In the genomic region with DNA sequence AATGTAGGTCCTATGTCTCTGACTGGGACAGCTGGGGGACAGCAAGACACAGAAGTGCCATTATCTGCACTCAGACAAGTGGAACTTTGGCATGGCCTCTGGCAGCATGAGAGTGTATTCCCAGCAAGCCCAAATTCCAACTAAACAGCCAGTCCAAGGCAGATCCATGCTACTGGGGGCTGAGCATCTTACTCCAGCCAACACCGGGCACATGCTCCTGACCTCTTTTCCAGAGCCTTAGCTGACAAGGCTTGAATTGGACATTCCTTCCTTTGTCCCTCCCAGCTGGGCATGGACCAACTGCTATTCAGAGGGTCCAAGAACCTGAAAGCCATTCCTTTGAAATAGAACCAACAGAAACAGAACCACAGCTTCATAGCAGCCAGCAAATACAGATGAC, we compare ENCODE assay signal across 23 mouse cellular contexts. TPM values are rescaled to one million over a fixed set of nuclear protein-coding genes. Genes with fewer than 3 reads are reported as not detected.
DNase-seq lines count a peak whose midpoint lies in the region; ATAC-seq and TF ChIP-seq lines count a peak whose summit lies in the region.
"Had no signal": no experiment of that assay in that cellular context is flagged by ENCODE, and none has a peak within 500 bp of the region (broad histone marks: within the 10 kb centered on the region; RNA-seq: fewer than 3 reads in every experiment).

No protein-coding gene starts in this region.

- peak overlapping the region; percentile 56; the same call in 1 of the 2 replicates for H3K27ac ChIP-seq in hindbrain, postnatal 0 days
- H3K27ac ChIP-seq in hindbrain, embryonic 14.5 days = no peak overlapping the region
- no peak overlapping the region for H3K27ac ChIP-seq in midbrain, embryonic 16.5 days (ENCODE audit: low read length)
- H3K27ac ChIP-seq in midbrain, embryonic 11.5 days (ENCODE audit: low read depth, low read length) = no peak overlapping the region
- H3K27ac ChIP-seq in liver, embryonic 13.5 days = peak overlapping the region; percentile 35
- H3K27ac ChIP-seq: heart, embryonic 15.5 days; limb, embryonic 10.5 days; neural tube, embryonic 13.5 days had no signal

- H3K27me3 ChIP-seq in hindbrain, postnatal 0 days (ENCODE audit: insufficient read depth, low read length) = 0 out of 2 replicates have a peak, but pooled peaks cover 4% of the 10 kb centered on the region
- H3K27me3 ChIP-seq in hindbrain, embryonic 14.5 days (ENCODE audit: control insufficient read depth, insufficient read depth, low read length) = no peaks in the 10 kb centered on the region
- H3K27me3 ChIP-seq in midbrain, embryonic 16.5 days (ENCODE audit: control insufficient read depth, insufficient read depth, low read depth, low read length) = no peaks in the 10 kb centered on the region; the same call in 1 of the 2 replicates
- no peaks in the 10 kb centered on the region; the same call in 1 of the 2 replicates for H3K27me3 ChIP-seq in midbrain, embryonic 11.5 days (ENCODE audit: control insufficient read depth, insufficient read depth, low read length)
- peaks cover 26% of the 10 kb centered on the region for H3K27me3 ChIP-seq in liver, embryonic 13.5 days

- peak; percentile 32 for DNase-seq in cerebellum, adult 9-11 months
- no peak for DNase-seq in cerebellum, postnatal 4 days (ENCODE audit: low spot score in 2 of 2)
- peak; percentile 70 for DNase-seq in hindbrain, postnatal 0 days (ENCODE audit: low spot score)
- DNase-seq in hindbrain, embryonic 14.5 days (ENCODE audit: low spot score) = no peak
- no peak for DNase-seq in midbrain, embryonic 11.5 days (ENCODE audit: low spot score, missing footprints)
- DNase-seq in liver, embryonic 13.5 days = no peak
- no peak for DNase-seq in thymus, postnatal 4 days
- DNase-seq: adrenal gland, postnatal 25 days; cerebellum, postnatal 36 days; kidney, postnatal 4 days; lung, embryonic 14.5 days; thymus, postnatal 14 days had no signal

- TF ChIP-seq CTCF in hindbrain, postnatal 0 days (IDR thresholded peaks at IDR 0.05; ENCODE audit: low read depth) = no peak

- no peak overlapping the region for H3K4me3 ChIP-seq in hindbrain, postnatal 0 days (ENCODE audit: low read length)
- no peak overlapping the region for H3K4me3 ChIP-seq in hindbrain, embryonic 14.5 days (replicated peaks; ENCODE audit: low read length)
- H3K4me3 ChIP-seq in midbrain, embryonic 16.5 days (ENCODE audit: low read depth, low read length) = no peak overlapping the region
- no peak overlapping the region for H3K4me3 ChIP-seq in midbrain, embryonic 11.5 days (ENCODE audit: low read depth, low read length)
- no peak overlapping the region for H3K4me3 ChIP-seq in liver, embryonic 13.5 days (replicated peaks)
- H3K4me3 ChIP-seq: heart, embryonic 15.5 days; limb, embryonic 10.5 days; neural tube, embryonic 13.5 days had no signal

- no peak overlapping the region for H3K9ac ChIP-seq in hindbrain, postnatal 0 days (replicated peaks; ENCODE audit: low read length)
- no peak overlapping the region for H3K9ac ChIP-seq in hindbrain, embryonic 14.5 days
- H3K9ac ChIP-seq in midbrain, embryonic 16.5 days (ENCODE audit: low read depth, low read length) = no peak overlapping the region
- no peak overlapping the region for H3K9ac ChIP-seq in midbrain, embryonic 11.5 days (ENCODE audit: low read length)
- H3K9ac ChIP-seq in liver, embryonic 13.5 days = no peak overlapping the region
- H3K9ac ChIP-seq: heart, embryonic 15.5 days; lung, embryonic 14.5 days; neural tube, embryonic 13.5 days had no signal

- 28% methylated on average over 1 of the region's 1 CpGs for WGBS in hindbrain, postnatal 0 days
- 43% methylated on average over 1 of the region's 1 CpGs for WGBS in hindbrain, embryonic 14.5 days
- 36% methylated on average over 1 of the region's 1 CpGs for WGBS in midbrain, embryonic 16.5 days
- WGBS in midbrain, embryonic 11.5 days = 60% methylated on average over 1 of the region's 1 CpGs
- 59% methylated on average over 1 of the region's 1 CpGs for WGBS in liver, embryonic 13.5 days (ENCODE audit: insufficient replicate concordance)

- peaks cover 5% of the 10 kb centered on the region; the same call in 1 of the 2 replicates for H3K4me1 ChIP-seq in hindbrain, postnatal 0 days (ENCODE audit: insufficient read depth, low read length)
- H3K4me1 ChIP-seq in hindbrain, embryonic 14.5 days (replicated peaks; ENCODE audit: control insufficient read depth, insufficient read depth, low read length) = no peaks in the 10 kb centered on the region
- H3K4me1 ChIP-seq in midbrain, embryonic 16.5 days (ENCODE audit: control insufficient read depth, insufficient read depth, low read length) = no peaks in the 10 kb centered on the region
- no peaks in the 10 kb centered on the region for H3K4me1 ChIP-seq in midbrain, embryonic 11.5 days (ENCODE audit: control insufficient read depth, insufficient read depth, low read length)
- H3K4me1 ChIP-seq in liver, embryonic 13.5 days (replicated peaks) = peaks cover 13% of the 10 kb centered on the region
- H3K4me1 ChIP-seq: limb, embryonic 10.5 days; neural tube, embryonic 13.5 days had no signal

- ATAC-seq in hindbrain, postnatal 0 days = peak; percentile 95
- ATAC-seq in hindbrain, embryonic 14.5 days (ENCODE audit: low FRiP score) = no peak
- ATAC-seq in midbrain, embryonic 16.5 days = peak; percentile 54; the same call in 1 of the 2 replicates
- ATAC-seq in midbrain, embryonic 11.5 days (ENCODE audit: low FRiP score) = no peak
- no peak for ATAC-seq in liver, embryonic 13.5 days (ENCODE audit: low read depth)
- ATAC-seq: activated CD4-positive, CD25-positive, alpha-beta regulatory T cell, adult 4 months had no signal

- no peaks in the 10 kb centered on the region for H3K36me3 ChIP-seq in hindbrain, postnatal 0 days (ENCODE audit: insufficient read depth, low read length)
- no peaks in the 10 kb centered on the region for H3K36me3 ChIP-seq in hindbrain, embryonic 14.5 days (replicated peaks; ENCODE audit: control insufficient read depth, insufficient read depth)
- no peaks in the 10 kb centered on the region for H3K36me3 ChIP-seq in midbrain, embryonic 16.5 days (ENCODE audit: control insufficient read depth, insufficient read depth, low read length)
- no peaks in the 10 kb centered on the region for H3K36me3 ChIP-seq in midbrain, embryonic 11.5 days (ENCODE audit: control insufficient read depth, insufficient read depth, low read length)
- H3K36me3 ChIP-seq in liver, embryonic 13.5 days = no peaks in the 10 kb centered on the region
- H3K36me3 ChIP-seq: heart, embryonic 15.5 days; limb, embryonic 10.5 days; neural tube, embryonic 13.5 days had no signal

- no peaks in the 10 kb centered on the region for H3K9me3 ChIP-seq in hindbrain, postnatal 0 days (ENCODE audit: low read length)
- no peaks in the 10 kb centered on the region for H3K9me3 ChIP-seq in hindbrain, embryonic 14.5 days (ENCODE audit: control insufficient read depth, low read length)
- no peaks in the 10 kb centered on the region for H3K9me3 ChIP-seq in midbrain, embryonic 16.5 days (replicated peaks; ENCODE audit: control insufficient read depth, low read length, poor library complexity, severe bottlenecking)
- no peaks in the 10 kb centered on the region for H3K9me3 ChIP-seq in midbrain, embryonic 11.5 days (ENCODE audit: control insufficient read depth, low read length)
- H3K9me3 ChIP-seq in liver, embryonic 13.5 days (replicated peaks) = no peaks in the 10 kb centered on the region
- H3K9me3 ChIP-seq: heart, embryonic 15.5 days; limb, embryonic 10.5 days; neural tube, embryonic 13.5 days had no signal

- H3K4me2 ChIP-seq in hindbrain, postnatal 0 days (ENCODE audit: low read depth, low read length) = no peak overlapping the region
- no peak overlapping the region for H3K4me2 ChIP-seq in hindbrain, embryonic 14.5 days (replicated peaks)
- no peak overlapping the region for H3K4me2 ChIP-seq in midbrain, embryonic 16.5 days (ENCODE audit: low read length)
- no peak overlapping the region for H3K4me2 ChIP-seq in midbrain, embryonic 11.5 days
- no peak overlapping the region for H3K4me2 ChIP-seq in liver, embryonic 13.5 days
- H3K4me2 ChIP-seq: heart, embryonic 15.5 days; lung, embryonic 14.5 days; neural tube, embryonic 13.5 days had no signal

RNA-seq across cellular contexts. Expression of gene Tex33, which starts 26.1 kb away (rescaled TPM):
- not detected in 2 replicates for total RNA-seq in hindbrain, postnatal 0 days (2014; rRNA removed)
- not detected in 2 replicates for polyA plus RNA-seq in hindbrain, postnatal 0 days (2015; fragmentation: Nextera tagmentation; extraction: Ambion mirVana)
- not detected in 2 replicates for polyA plus RNA-seq in hindbrain, embryonic 14.5 days (2014; fragmentation: Nextera tagmentation; extraction: Ambion mirVana)
- not detected in 2 replicates for polyA plus RNA-seq in midbrain, embryonic 16.5 days (2015; fragmentation: Nextera tagmentation; extraction: Ambion mirVana)
- not detected in 2 replicates for polyA plus RNA-seq in midbrain, embryonic 11.5 days (2014; fragmentation: Nextera tagmentation; extraction: Ambion mirVana)
- polyA plus RNA-seq in liver, embryonic 13.5 days (2015; fragmentation: Nextera tagmentation; extraction: Ambion mirVana) = not detected in 2 replicates
- total RNA-seq: adrenal gland, postnatal 25 days; granulocyte monocyte progenitor cell, adult 5-6 weeks; megakaryocyte, adult 5-6 weeks; monocyte, adult 5-6 weeks had no signal
- polyA plus RNA-seq: activated CD4-positive, CD25-positive, alpha-beta regulatory T cell, adult 4 months; embryonic facial prominence, embryonic 11.5 days; heart, embryonic 15.5 days; limb, embryonic 10.5 days; lung, embryonic 14.5 days; neural tube, embryonic 13.5 days; spleen, adult 2 months; stomach, embryonic 16.5 days had no signal

RNA-seq across cellular contexts. Expression of gene Tst, which starts 36.1 kb away (rescaled TPM):
- 75.1 and 79.9 TPM in 2 replicates for total RNA-seq in hindbrain, postnatal 0 days (2014; rRNA removed)
- 64.4 and 67.0 TPM in 2 replicates for polyA plus RNA-seq in hindbrain, postnatal 0 days (2015; fragmentation: Nextera tagmentation; extraction: Ambion mirVana)
- 21.4 and 23.7 TPM in 2 replicates for polyA plus RNA-seq in hindbrain, embryonic 14.5 days (2014; fragmentation: Nextera tagmentation; extraction: Ambion mirVana)
- 15.3 and 22.8 TPM in 2 replicates for polyA plus RNA-seq in midbrain, embryonic 16.5 days (2015; fragmentation: Nextera tagmentation; extraction: Ambion mirVana)
- 6.1 and 8.3 TPM in 2 replicates for polyA plus RNA-seq in midbrain, embryonic 11.5 days (2014; fragmentation: Nextera tagmentation; extraction: Ambion mirVana)
- polyA plus RNA-seq in liver, embryonic 13.5 days (2015; fragmentation: Nextera tagmentation; extraction: Ambion mirVana) = 105 and 109 TPM in 2 replicates

RNA-seq across cellular contexts. Expression of gene Mpst, which starts 36.6 kb away (rescaled TPM):
- 95.4 and 114 TPM in 2 replicates for total RNA-seq in hindbrain, postnatal 0 days (2014; rRNA removed)
- polyA plus RNA-seq in hindbrain, postnatal 0 days (2015; fragmentation: Nextera tagmentation; extraction: Ambion mirVana) = 3.7 and 5.3 TPM in 2 replicates
- polyA plus RNA-seq in hindbrain, embryonic 14.5 days (2014; fragmentation: Nextera tagmentation; extraction: Ambion mirVana) = 3.2 and 4.2 TPM in 2 replicates
- 3.6 and 4.3 TPM in 2 replicates for polyA plus RNA-seq in midbrain, embryonic 16.5 days (2015; fragmentation: Nextera tagmentation; extraction: Ambion mirVana)
- polyA plus RNA-seq in midbrain, embryonic 11.5 days (2014; fragmentation: Nextera tagmentation; extraction: Ambion mirVana) = 2.0 and 2.3 TPM in 2 replicates
- 3.8 and 4.2 TPM in 2 replicates for polyA plus RNA-seq in liver, embryonic 13.5 days (2015; fragmentation: Nextera tagmentation; extraction: Ambion mirVana)

RNA-seq across cellular contexts. Expression of gene Csf2rb, which starts 44.1 kb away (rescaled TPM):
- 1.3 and 1.8 TPM in 2 replicates for total RNA-seq in hindbrain, postnatal 0 days (2014; rRNA removed)
- 0.75 and 0.87 TPM in 2 replicates for polyA plus RNA-seq in hindbrain, postnatal 0 days (2015; fragmentation: Nextera tagmentation; extraction: Ambion mirVana)
- 0.47 and 1.1 TPM in 2 replicates for polyA plus RNA-seq in hindbrain, embryonic 14.5 days (2014; fragmentation: Nextera tagmentation; extraction: Ambion mirVana)
- polyA plus RNA-seq in midbrain, embryonic 16.5 days (2015; fragmentation: Nextera tagmentation; extraction: Ambion mirVana) = 0.35 and 0.48 TPM in 2 replicates
- polyA plus RNA-seq in midbrain, embryonic 11.5 days (2014; fragmentation: Nextera tagmentation; extraction: Ambion mirVana) = 1.5 and 1.8 TPM in 2 replicates
- 3.3 and 3.8 TPM in 2 replicates for polyA plus RNA-seq in liver, embryonic 13.5 days (2015; fragmentation: Nextera tagmentation; extraction: Ambion mirVana)

RNA-seq across cellular contexts. Expression of gene Kctd17, which starts 58.7 kb away (rescaled TPM):
- 144 and 155 TPM in 2 replicates for total RNA-seq in hindbrain, postnatal 0 days (2014; rRNA removed)
- 144 and 161 TPM in 2 replicates for polyA plus RNA-seq in hindbrain, postnatal 0 days (2015; fragmentation: Nextera tagmentation; extraction: Ambion mirVana)
- 134 and 141 TPM in 2 replicates for polyA plus RNA-seq in hindbrain, embryonic 14.5 days (2014; fragmentation: Nextera tagmentation; extraction: Ambion mirVana)
- polyA plus RNA-seq in midbrain, embryonic 16.5 days (2015; fragmentation: Nextera tagmentation; extraction: Ambion mirVana) = 152 and 156 TPM in 2 replicates
- polyA plus RNA-seq in midbrain, embryonic 11.5 days (2014; fragmentation: Nextera tagmentation; extraction: Ambion mirVana) = 59.1 and 60.5 TPM in 2 replicates
- 4.7 and 5.1 TPM in 2 replicates for polyA plus RNA-seq in liver, embryonic 13.5 days (2015; fragmentation: Nextera tagmentation; extraction: Ambion mirVana)

Comparison
In these comparisons a context has a peak if more than half of its experiments do, and no peak if none do; other contexts are left out.
1. DNase-seq: peak in cerebellum, adult 9-11 months (single experiment) and hindbrain, postnatal 0 days (single experiment); none in cerebellum, postnatal 4 days (0 of 2), hindbrain, embryonic 14.5 days (single experiment), midbrain, embryonic 11.5 days (single experiment), liver, embryonic 13.5 days (single experiment) and thymus, postnatal 4 days (single experiment).
2. ATAC-seq: peak in hindbrain, postnatal 0 days (single experiment) and midbrain, embryonic 16.5 days (single experiment); none in hindbrain, embryonic 14.5 days (single experiment), midbrain, embryonic 11.5 days (single experiment) and liver, embryonic 13.5 days (single experiment).
3. H3K27ac ChIP-seq: peak in hindbrain, postnatal 0 days (single experiment) and liver, embryonic 13.5 days (single experiment); none in hindbrain, embryonic 14.5 days (single experiment), midbrain, embryonic 16.5 days (single experiment) and midbrain, embryonic 11.5 days (single experiment).